Mouse (Mus musculus) midbrain, postnatal 0 days (tissue): ENCODE data around the gene Tlr12. TPM values are rescaled to one million over a fixed set of nuclear protein-coding genes. Genes with fewer than 3 reads are reported as not detected.
"Not testable (repeated sequence)": the region's sequence is repeated elsewhere in the genome, so short reads cannot be mapped to it uniquely, and the experiment has no call there.

Experiments
- ATAC-seq: fragments of 200-750 bp; cut with Nextera tagmentation; 2 replicates; pipeline ENCODE4 v1.8.0; 2017; ENCODE audit warnings: moderate number of reproducible peaks, mild to moderate bottlenecking, moderate TSS enrichment, moderate library complexity; ENCODE audit not compliant: low FRiP score
- DNase-seq: peaks from one replicate; pipeline ENCODE4 v3.0.0-alpha.2; 2015; ENCODE audit warnings: low spot score
- H3K27ac ChIP-seq: fragments of 300-500 bp; sonication (generic); 2 replicates; pipeline ENCODE4 v1.5.1; 2014; ENCODE audit warnings: low read depth, mild to moderate bottlenecking, low read length, mixed read lengths
- H3K27me3 ChIP-seq: fragments of 300-500 bp; sonication (generic); 2 replicates; pipeline ENCODE4 v1.6.1; 2014; ENCODE audit warnings: low read length, control low read depth, mixed read lengths; ENCODE audit not compliant: insufficient read depth
- H3K36me3 ChIP-seq: fragments of 300-500 bp; sonication (generic); 2 replicates; pipeline ENCODE4 v1.6.1; 2014; ENCODE audit warnings: low read length, control low read depth, mixed read lengths; ENCODE audit not compliant: insufficient read depth
- H3K4me1 ChIP-seq: fragments of 300-500 bp; sonication (generic); 2 replicates; pipeline ENCODE4 v1.6.1; 2014; ENCODE audit warnings: mild to moderate bottlenecking, control low read depth, antibody characterized with exemption, low read length, mixed read lengths; ENCODE audit not compliant: insufficient read depth
- H3K4me2 ChIP-seq: fragments of 300-500 bp; sonication (generic); 2 replicates; pipeline ENCODE4 v1.6.1; 2014; ENCODE audit warnings: low read depth, mild to moderate bottlenecking, low read length, mixed read lengths; ENCODE audit not compliant: poor library complexity, severe bottlenecking
- H3K4me3 ChIP-seq: fragments of 300-500 bp; sonication (generic); 2 replicates; pipeline ENCODE4 v1.5.1; 2014; ENCODE audit warnings: low read depth, mild to moderate bottlenecking, low read length, moderate library complexity
- H3K9ac ChIP-seq: fragments of 300-500 bp; sonication (generic); replicated peaks from 2 replicates; pipeline ENCODE4 v1.6.1; 2014; ENCODE audit warnings: mild to moderate bottlenecking, low read length, moderate library complexity, mixed read lengths; ENCODE audit not compliant: poor library complexity, severe bottlenecking
- H3K9me3 ChIP-seq: fragments of 300-500 bp; sonication (generic); 2 replicates; pipeline ENCODE4 v1.6.1; 2016; ENCODE audit warnings: low read length, control low read depth
- CTCF ChIP-seq: IDR thresholded peaks from 2 replicates; pipeline ENCODE4 v1.5.1; 2016; ENCODE audit warnings: antibody characterized with exemption, mild to moderate bottlenecking
- WGBS: fragments of 180-500 bp; shearing (Covaris S2); extraction: QIAGEN DNeasy Blood & Tissue Kit; methylation state at CpG from one replicate; pipeline ENCODE4 v1.1.7; 2014; 5-methylcytosine and 5-hydroxymethylcytosine counted together
- polyA plus RNA-seq: library from polyadenylated mRNA; unstranded; fragments of >200 nt; fragmentation: Nextera tagmentation; extraction: Ambion mirVana; gene quantifications from 2 replicates; pipeline ENCODE4 v1.2.1, GENCODE M21; 2015
- total RNA-seq: library from RNA; depleted of rRNA; stranded (reverse); fragments of >200 nt; gene quantifications from 2 replicates; pipeline ENCODE4 v1.2.3, GENCODE M21; 2014; rRNA removed

Gene Tlr12
- total RNA-seq (1.3 and 2.1 TPM in 2 replicates), polyA plus RNA-seq (0.71 and 1.1 TPM in 2 replicates)

DNA sequence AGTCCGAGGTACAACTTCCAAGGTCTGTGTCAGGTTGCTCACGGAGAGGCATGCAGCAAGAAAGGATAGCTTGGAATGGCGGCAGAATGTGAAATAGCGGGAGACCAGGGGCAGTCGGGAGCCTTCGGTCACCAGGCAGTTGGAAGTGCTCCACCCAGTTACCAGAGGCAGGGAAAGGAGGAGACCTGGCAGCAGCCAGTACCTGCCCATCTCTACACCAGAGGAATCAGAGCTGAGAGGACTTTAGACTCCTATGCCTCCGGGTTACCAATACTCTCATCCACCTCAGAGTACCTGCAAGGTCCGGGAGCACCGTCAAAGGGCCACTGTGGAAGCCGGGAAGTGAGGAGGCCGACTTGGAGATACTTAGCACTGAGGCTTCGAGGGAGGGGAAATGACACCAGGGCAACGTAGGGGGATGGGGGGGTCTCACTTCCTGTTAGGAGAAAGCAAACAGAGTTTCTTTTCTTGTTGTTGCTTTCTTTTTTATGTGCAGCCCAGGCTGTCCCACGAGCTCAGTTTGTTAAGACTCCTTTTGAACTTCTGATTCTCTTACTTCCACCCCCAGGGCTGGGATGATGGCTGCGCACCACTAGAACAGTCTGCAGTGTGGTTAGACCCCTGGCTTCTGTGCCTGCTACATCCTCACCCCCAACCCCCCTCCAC is at the start of gene Tlr12:
Gene Tlr12, minus strand, starts transcription at position 374 of the 666 bp plus-strand sequence.
- no peak for ATAC-seq
- no peaks in the 10 kb centered on the region for H3K36me3 ChIP-seq
- no peak within 1 kb of the TSS for H3K27ac ChIP-seq
- no peaks in the 10 kb centered on the region for H3K4me1 ChIP-seq
- no peak within 1 kb of the TSS for H3K4me3 ChIP-seq
- no peak within 1 kb of the TSS for H3K9ac ChIP-seq
- TF ChIP-seq CTCF = no peak
- no peaks in the 10 kb centered on the region for H3K9me3 ChIP-seq
- WGBS = 75% methylated on average over 15 of the region's 15 CpGs
- no peak for DNase-seq
- no peak within 1 kb of the TSS for H3K4me2 ChIP-seq
- H3K27me3 ChIP-seq = no peaks in the 10 kb centered on the region

DNA sequence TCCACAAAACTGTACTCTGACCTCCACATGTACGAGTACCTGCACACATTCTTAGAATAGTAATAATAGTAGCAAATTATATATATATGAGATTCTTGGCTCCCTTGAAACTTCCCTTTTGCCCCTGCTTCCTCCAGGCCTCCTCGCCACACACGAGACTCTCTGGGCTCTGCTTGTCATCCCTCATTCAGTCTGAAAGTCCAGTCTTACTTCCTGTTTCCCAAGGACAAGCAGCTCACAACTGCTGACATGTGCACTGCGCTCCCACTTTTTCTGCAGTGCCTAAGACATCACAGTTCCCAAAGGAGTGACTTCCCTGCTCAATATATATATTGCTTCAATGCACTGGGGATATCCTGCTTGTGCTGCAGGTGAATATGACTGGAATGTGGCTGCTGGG is 48.8 kb upstream of the Tlr12 start:
- not testable (repeated sequence) for DNase-seq, H3K4me3 ChIP-seq, H3K9ac ChIP-seq, H3K4me1 ChIP-seq, H3K27ac ChIP-seq, H3K4me2 ChIP-seq, ATAC-seq, H3K9me3 ChIP-seq, H3K27me3 ChIP-seq, H3K36me3 ChIP-seq
- 84% methylated on average over 4 of the region's 4 CpGs for WGBS

DNA sequence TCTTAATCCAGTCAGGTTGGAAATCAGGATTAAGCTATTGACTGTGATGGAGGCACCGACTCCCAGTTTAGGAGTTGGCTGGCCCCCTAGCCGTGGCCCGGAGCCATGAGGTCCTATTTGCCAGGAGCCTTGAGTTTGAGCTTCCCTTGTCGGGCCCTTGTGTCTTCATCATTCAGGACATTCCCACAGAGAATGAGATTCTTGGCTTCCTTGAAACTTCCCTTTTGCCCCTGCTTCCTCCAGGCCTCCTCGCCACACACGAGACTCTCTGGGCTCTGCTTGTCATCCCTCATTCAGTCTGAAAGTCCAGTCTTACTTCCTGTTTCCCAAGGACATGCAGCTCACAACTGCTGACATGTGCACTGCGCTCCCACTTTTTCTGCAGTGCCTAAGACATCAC is 47.9 kb upstream of the Tlr12 start:
- H3K4me3 ChIP-seq, H3K9me3 ChIP-seq, H3K27ac ChIP-seq, H3K4me1 ChIP-seq, H3K9ac ChIP-seq, ATAC-seq, H3K36me3 ChIP-seq, H3K4me2 ChIP-seq, H3K27me3 ChIP-seq, DNase-seq: not testable (repeated sequence)
- 62% methylated on average over 7 of the region's 7 CpGs for WGBS

DNA sequence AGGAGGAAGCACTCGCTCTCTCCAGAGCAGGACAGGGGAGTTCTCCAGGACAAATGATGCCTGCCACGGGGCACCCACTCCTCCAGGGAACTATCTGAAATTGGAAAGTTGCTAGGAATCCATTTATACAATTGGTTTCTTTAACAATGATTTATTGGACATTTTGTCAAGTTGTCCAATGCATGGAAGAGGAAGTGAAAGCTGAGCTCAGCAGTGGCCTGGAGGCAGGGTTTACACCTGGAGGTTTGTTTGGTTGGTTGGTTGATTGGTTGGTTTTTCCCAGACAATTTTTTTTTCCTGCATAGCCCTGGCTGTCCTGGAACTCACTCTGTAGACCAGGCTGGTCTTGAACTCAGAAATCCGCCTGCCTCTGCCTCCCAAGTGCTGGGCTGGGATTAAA is 45.6 kb upstream of the Tlr12 start:
- H3K4me2 ChIP-seq = no peak overlapping the region
- DNase-seq (no peak), ATAC-seq (no peak)
- no peak overlapping the region for H3K9ac ChIP-seq
- no peaks in the 10 kb centered on the region for H3K9me3 ChIP-seq
- H3K27me3 ChIP-seq = no peaks in the 10 kb centered on the region
- H3K4me3 ChIP-seq = no peak overlapping the region
- H3K36me3 ChIP-seq = no peaks in the 10 kb centered on the region
- WGBS = 84% methylated on average over 3 of the region's 3 CpGs
- no peak overlapping the region for H3K27ac ChIP-seq
- no peaks in the 10 kb centered on the region for H3K4me1 ChIP-seq
- no peak for TF ChIP-seq CTCF

DNA sequence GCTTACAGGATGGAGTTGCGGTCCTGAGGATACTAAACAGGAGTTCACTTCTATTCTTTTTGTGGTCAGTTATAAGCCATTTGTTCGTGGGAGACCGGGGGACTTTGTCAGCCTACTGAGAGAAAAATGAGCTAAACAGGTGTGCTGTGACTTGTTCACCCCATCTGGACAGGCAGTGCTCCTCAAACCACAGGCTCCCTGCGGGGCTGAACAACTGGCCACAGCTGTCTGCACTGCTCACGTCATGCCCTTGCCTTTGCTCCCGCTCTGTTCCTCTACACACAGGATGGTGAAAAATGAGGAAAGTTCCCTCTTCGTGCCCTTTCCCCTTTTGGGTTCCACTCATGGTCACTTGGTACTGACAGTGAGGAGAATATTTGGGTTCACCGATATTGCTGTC is 42.6 kb upstream of the Tlr12 start:
- H3K4me3 ChIP-seq = no peak overlapping the region
- no peaks in the 10 kb centered on the region for H3K27me3 ChIP-seq
- 86% methylated on average over 8 of the region's 8 CpGs for WGBS
- no peak for TF ChIP-seq CTCF
- H3K4me1 ChIP-seq = 0 out of 2 replicates have a peak, but pooled peaks cover 1% of the 10 kb centered on the region
- no peaks in the 10 kb centered on the region for H3K36me3 ChIP-seq
- H3K4me2 ChIP-seq = no peak overlapping the region
- no peak overlapping the region for H3K27ac ChIP-seq
- ATAC-seq = no peak
- no peak for DNase-seq
- H3K9me3 ChIP-seq = no peaks in the 10 kb centered on the region
- H3K9ac ChIP-seq = no peak overlapping the region

DNA sequence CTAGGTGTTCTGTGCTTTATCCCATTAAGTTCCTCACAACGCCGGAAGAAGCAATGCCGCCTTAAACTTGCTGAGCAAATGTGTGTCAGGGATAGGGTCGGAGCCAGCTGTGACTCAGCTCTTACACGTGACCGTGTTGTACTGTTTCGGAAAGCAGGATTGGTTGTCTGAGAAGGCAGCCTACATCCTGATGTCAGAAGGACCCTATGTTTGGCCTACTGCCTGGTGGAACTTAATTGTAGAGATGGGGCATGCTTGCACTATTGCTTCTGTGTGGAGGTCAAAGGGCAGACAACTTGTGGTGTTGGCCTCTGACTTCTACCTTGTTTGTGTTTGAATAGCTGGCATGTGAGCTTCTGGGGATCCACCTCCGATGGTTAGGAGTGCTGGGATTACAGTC is 41.8 kb upstream of the Tlr12 start:
- H3K4me2 ChIP-seq = no peak overlapping the region
- H3K9ac ChIP-seq = no peak overlapping the region
- WGBS = 91% methylated on average over 8 of the region's 8 CpGs
- no peak for TF ChIP-seq CTCF
- H3K4me3 ChIP-seq = no peak overlapping the region
- ATAC-seq = no peak
- no peak for DNase-seq
- H3K27ac ChIP-seq = no peak overlapping the region
- peaks cover 6% of the 10 kb centered on the region; the same call in 1 of the 2 replicates for H3K4me1 ChIP-seq
- H3K36me3 ChIP-seq = no peaks in the 10 kb centered on the region
- no peaks in the 10 kb centered on the region for H3K27me3 ChIP-seq
- H3K9me3 ChIP-seq = no peaks in the 10 kb centered on the region
